Mouse (Mus musculus): ENCODE measurements around the gene Tigd4. TPM values are rescaled to one million over a fixed set of nuclear protein-coding genes. Genes with fewer than 3 reads are reported as not detected.

The Tigd4 gene
- polyA plus RNA-seq, 1 experiment from 2014 or later = 0.05 TPM

DNA sequence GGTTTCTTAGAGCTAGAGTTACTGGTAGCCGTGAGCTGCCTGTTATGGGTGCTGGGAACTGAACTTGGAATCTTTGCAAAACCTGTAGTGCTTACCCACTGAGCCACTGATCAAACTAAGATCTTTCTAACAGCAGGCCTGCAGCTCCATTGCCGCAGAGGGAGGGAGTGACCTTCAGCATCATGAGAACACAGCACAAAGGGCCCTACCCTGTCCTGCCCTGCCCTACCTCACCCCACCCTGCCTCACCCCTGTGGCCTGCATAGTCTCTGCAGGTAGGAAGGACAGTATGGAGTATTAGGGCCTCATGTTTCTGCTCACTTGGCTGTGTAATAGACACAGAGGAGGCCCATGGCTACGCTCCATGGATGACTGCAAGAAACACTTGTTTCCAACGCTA is 45.5 kb downstream of the Tigd4 start:
- 69% methylated on average over 4 of the region's 4 CpGs for WGBS
- H3K9me3 ChIP-seq (replicated peaks; ENCODE audit: low read length) = no peaks in the 10 kb centered on the region
- H3K4me1 ChIP-seq (replicated peaks; ENCODE audit: insufficient read depth, low read length) = peaks cover 4% of the 10 kb centered on the region; the same call in 1 of the 2 replicates
- peak; percentile 63; the same call in 1 of the 2 replicates for ATAC-seq (replicated peaks; ENCODE audit: low FRiP score, low read depth)
- H3K27ac ChIP-seq = no peak overlapping the region
- no peaks in the 10 kb centered on the region for H3K27me3 ChIP-seq (ENCODE audit: insufficient read depth, low read length)
- no peak for DNase-seq (ENCODE audit: low spot score)
- H3K4me2 ChIP-seq (ENCODE audit: low read length) = no peak overlapping the region
- H3K4me3 ChIP-seq (replicated peaks; ENCODE audit: low read depth, low read length) = no peak overlapping the region
- H3K36me3 ChIP-seq (ENCODE audit: insufficient read depth, low read length) = no peaks in the 10 kb centered on the region
- TF ChIP-seq CTCF (IDR thresholded peaks at IDR 0.05; ENCODE audit: low read depth) = no peak
- H3K9ac ChIP-seq (ENCODE audit: low read depth, low read length) = no peak overlapping the region

- no peak for TF ChIP-seq CTCF (IDR thresholded peaks at IDR 0.05; ENCODE audit: low read depth)
- no peaks in the 10 kb centered on the region for H3K36me3 ChIP-seq (ENCODE audit: insufficient read depth, low read length)
- WGBS = 46% methylated on average over 11 of the region's 11 CpGs
- DNase-seq (ENCODE audit: low spot score) (no peak), ATAC-seq (replicated peaks; ENCODE audit: low FRiP score, low read depth) (no peak)
- H3K9ac ChIP-seq (ENCODE audit: low read depth, low read length) = no peak overlapping the region
- H3K4me2 ChIP-seq (ENCODE audit: low read length) = 0 out of 2 replicates have a peak overlapping the region, but pooled peaks have one; percentile 7
- H3K4me3 ChIP-seq (replicated peaks; ENCODE audit: low read depth, low read length) = no peak overlapping the region
- H3K4me1 ChIP-seq (replicated peaks; ENCODE audit: insufficient read depth, low read length) = peaks cover 4% of the 10 kb centered on the region; the same call in 1 of the 2 replicates
- no peaks in the 10 kb centered on the region for H3K27me3 ChIP-seq (ENCODE audit: insufficient read depth, low read length)
- peak overlapping the region; percentile 64 for H3K27ac ChIP-seq
- no peaks in the 10 kb centered on the region for H3K9me3 ChIP-seq (replicated peaks; ENCODE audit: low read length)
Measured at GRCm38 (mm10) chr3:84639767-84640500, 46.6 kb downstream of the Tigd4 start.

- DNase-seq (ENCODE audit: low spot score) (no peak), ATAC-seq (replicated peaks; ENCODE audit: low FRiP score, low read depth) (no peak)
- TF ChIP-seq CTCF (IDR thresholded peaks at IDR 0.05; ENCODE audit: low read depth) = no peak
- Histone ChIP-seq H3K27me3 (ENCODE audit: insufficient read depth, low read length) (no peaks in the 10 kb centered on the region), H3K9me3 (replicated peaks; ENCODE audit: low read length) (no peaks in the 10 kb centered on the region), H3K4me1 (replicated peaks; ENCODE audit: insufficient read depth, low read length) (peaks cover 4% of the 10 kb centered on the region; the same call in 1 of the 2 replicates), H3K9ac (ENCODE audit: low read depth, low read length) (no peak overlapping the region), H3K4me2 (ENCODE audit: low read length) (0 out of 2 replicates have a peak overlapping the region, but pooled peaks have one; percentile 7), H3K4me3 (replicated peaks; ENCODE audit: low read depth, low read length) (no peak overlapping the region), H3K36me3 (ENCODE audit: insufficient read depth, low read length) (no peaks in the 10 kb centered on the region), H3K27ac (peak overlapping the region; percentile 64)
- 51% methylated on average over 6 of the region's 6 CpGs for WGBS
Measured at GRCm38 (mm10) chr3:84640536-84640935, 47.2 kb downstream of the Tigd4 start.

GRCm38 (mm10) chr3:84641391-84641790 is 48.0 kb downstream of the Tigd4 start:
- Histone ChIP-seq H3K27ac (no peak overlapping the region), H3K36me3 (ENCODE audit: insufficient read depth, low read length) (no peaks in the 10 kb centered on the region), H3K27me3 (ENCODE audit: insufficient read depth, low read length) (no peaks in the 10 kb centered on the region), H3K4me1 (replicated peaks; ENCODE audit: insufficient read depth, low read length) (peaks cover 4% of the 10 kb centered on the region; the same call in 1 of the 2 replicates), H3K4me3 (replicated peaks; ENCODE audit: low read depth, low read length) (no peak overlapping the region), H3K4me2 (ENCODE audit: low read length) (no peak overlapping the region), H3K9me3 (replicated peaks; ENCODE audit: low read length) (no peaks in the 10 kb centered on the region), H3K9ac (ENCODE audit: low read depth, low read length) (no peak overlapping the region)
- 82% methylated on average over 2 of the region's 2 CpGs for WGBS
- DNase-seq (ENCODE audit: low spot score) (no peak), ATAC-seq (replicated peaks; ENCODE audit: low FRiP score, low read depth) (no peak)
- TF ChIP-seq CTCF (IDR thresholded peaks at IDR 0.05; ENCODE audit: low read depth) = no peak

DNA sequence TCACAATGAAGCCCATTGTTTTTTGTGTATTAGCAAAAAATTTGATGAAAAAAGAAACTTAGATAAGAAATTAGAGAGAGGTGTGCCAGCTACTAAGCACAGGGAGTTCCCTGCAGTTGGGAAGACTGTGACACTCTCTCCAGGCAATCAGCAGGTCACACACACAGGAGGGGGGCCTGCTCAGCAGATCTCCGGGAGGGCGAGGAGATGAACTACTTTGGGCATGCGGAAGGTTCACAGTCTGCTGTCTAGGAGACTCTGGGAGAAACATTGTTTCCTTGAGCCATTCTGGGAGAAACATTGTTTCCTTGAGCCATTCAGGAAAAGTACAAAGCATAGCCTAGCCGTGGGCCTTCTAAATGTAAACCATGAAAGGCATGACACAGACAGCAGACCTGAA is 49.6 kb downstream of the Tigd4 start:
- no peak for TF ChIP-seq CTCF (IDR thresholded peaks at IDR 0.05; ENCODE audit: low read depth)
- WGBS = 81% methylated on average over 4 of the region's 4 CpGs

GRCm38 (mm10) chr3:84645156-84646006 is 52.0 kb downstream of the Tigd4 start:
- H3K27ac ChIP-seq = no peak overlapping the region
- TF ChIP-seq CTCF (IDR thresholded peaks at IDR 0.05; ENCODE audit: low read depth) = no peak
- H3K9me3 ChIP-seq (replicated peaks; ENCODE audit: low read length) = no peaks in the 10 kb centered on the region
- no peak overlapping the region for H3K4me3 ChIP-seq (replicated peaks; ENCODE audit: low read depth, low read length)
- H3K36me3 ChIP-seq (ENCODE audit: insufficient read depth, low read length) = no peaks in the 10 kb centered on the region
- H3K4me2 ChIP-seq (ENCODE audit: low read length) = no peak overlapping the region
- H3K27me3 ChIP-seq (ENCODE audit: insufficient read depth, low read length) = no peaks in the 10 kb centered on the region
- DNase-seq (ENCODE audit: low spot score) = no peak
- no peak overlapping the region for H3K9ac ChIP-seq (ENCODE audit: low read depth, low read length)
- no peaks in the 10 kb centered on the region for H3K4me1 ChIP-seq (replicated peaks; ENCODE audit: insufficient read depth, low read length)
- no peak for ATAC-seq (replicated peaks; ENCODE audit: low FRiP score, low read depth)
- WGBS = 71% methylated on average over 9 of the region's 9 CpGs

More for the DNA sequence above, 49.6 kb downstream of the Tigd4 start:
- no peak overlapping the region for H3K27ac ChIP-seq
- DNase-seq (ENCODE audit: low spot score) (no peak), ATAC-seq (replicated peaks; ENCODE audit: low FRiP score, low read depth) (no peak)
- H3K36me3 ChIP-seq (ENCODE audit: insufficient read depth, low read length) = no peaks in the 10 kb centered on the region
- no peak overlapping the region for H3K4me3 ChIP-seq (replicated peaks; ENCODE audit: low read depth, low read length)
- H3K9ac ChIP-seq (ENCODE audit: low read depth, low read length) = no peak overlapping the region
- no peaks in the 10 kb centered on the region for H3K9me3 ChIP-seq (replicated peaks; ENCODE audit: low read length)
- H3K4me1 ChIP-seq (replicated peaks; ENCODE audit: insufficient read depth, low read length) = peaks cover under 1% of the 10 kb centered on the region; the same call in 1 of the 2 replicates
- no peak overlapping the region for H3K4me2 ChIP-seq (ENCODE audit: low read length)
- no peaks in the 10 kb centered on the region for H3K27me3 ChIP-seq (ENCODE audit: insufficient read depth, low read length)

Data from kidney, postnatal 0 days (tissue).